Mouse (Mus musculus): Measurements from ENCODE around the gene Hoxb1.

The Hoxb1 gene

DNA sequence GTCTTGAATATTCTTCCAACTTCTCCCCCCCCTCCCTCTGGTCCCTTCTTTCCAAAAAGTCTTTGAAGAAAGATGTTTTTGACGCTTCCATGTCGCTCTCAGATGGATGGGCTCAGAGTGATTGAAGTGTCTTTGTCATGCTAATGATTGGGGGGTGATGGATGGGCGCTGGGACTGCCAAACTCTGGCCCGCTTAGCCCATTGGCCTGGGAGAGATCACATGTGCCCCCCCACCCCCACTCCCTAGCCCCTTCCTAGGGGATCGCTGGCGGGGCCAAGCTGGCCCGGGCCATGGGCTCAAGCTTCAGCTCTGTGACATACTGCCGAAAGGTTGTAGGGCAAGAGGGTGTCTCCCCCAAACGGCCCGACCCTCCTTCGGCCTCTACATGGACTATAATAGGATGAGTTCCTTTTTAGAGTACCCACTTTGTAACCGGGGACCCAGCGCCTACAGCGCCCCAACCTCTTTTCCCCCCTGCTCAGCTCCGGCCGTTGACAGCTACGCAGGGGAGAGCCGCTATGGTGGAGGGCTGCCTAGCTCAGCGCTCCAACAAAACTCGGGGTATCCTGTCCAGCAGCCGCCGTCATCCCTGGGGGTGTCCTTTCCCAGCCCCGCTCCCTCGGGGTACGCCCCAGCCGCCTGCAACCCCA, at the start of gene Hoxb1:
Hoxb1 (plus strand) TSS at position 312 of the 651 bp plus-strand sequence.
- no peak for DNase-seq

DNA sequence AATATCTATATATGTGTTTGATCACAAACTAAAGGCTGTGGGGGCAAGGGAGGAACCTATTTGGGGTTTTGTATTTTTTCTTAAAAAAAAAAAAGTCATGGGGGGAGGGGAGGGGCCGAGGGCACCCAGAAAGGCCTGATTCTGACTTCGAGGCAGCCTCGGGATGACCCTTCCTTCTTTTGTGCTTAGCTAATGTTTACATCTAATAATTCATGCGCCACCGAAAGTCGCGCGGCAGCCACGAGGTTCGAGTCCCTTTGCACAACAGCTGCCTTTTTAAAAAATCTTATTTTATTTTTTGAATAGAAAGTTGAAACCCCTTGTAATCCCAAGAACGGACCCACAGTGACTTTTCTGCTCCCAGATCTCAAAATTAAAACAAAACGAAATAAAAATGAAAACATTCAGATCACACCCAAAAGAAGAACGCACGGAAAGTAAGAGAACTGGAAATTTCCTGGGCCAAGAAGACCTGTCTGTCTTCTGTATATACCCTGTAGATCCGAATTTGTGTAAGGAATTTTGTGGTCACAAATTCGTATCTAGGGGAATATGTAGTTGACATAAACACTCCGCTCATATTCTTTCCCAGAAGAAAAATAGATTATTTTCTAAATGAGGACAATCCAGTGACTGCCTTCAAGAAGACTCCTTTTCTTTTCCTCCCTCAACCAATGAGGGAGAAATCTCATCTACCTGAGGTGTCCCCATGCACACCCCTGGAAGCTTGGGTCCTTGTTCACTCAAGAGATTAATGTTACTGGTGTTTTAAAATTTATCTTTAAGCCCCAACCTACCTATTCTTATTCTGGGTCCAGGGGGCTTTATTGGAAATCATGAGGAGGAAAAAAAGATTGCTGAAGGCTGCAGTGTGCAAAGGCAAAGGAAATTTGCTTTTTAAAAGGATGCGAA, 48.6 kb upstream of the Hoxb1 start:
- DNase-seq: no peak

GRCm38 (mm10) chr11:96317608-96318367, 47.8 kb upstream of the Hoxb1 start, which contains the start of gene Hoxb4:
Gene Hoxb4 (plus strand): TSS chr11:96318267.
- DNase-seq: no peak

- peak; percentile 44 for DNase-seq
Observed at GRCm38 (mm10) chr11:96318368-96319070, 47.0 kb upstream of the Hoxb1 start.

GRCm38 (mm10) chr11:96319071-96319902, 46.3 kb upstream of the Hoxb1 start:
- DNase-seq: no peak

- no peak for DNase-seq
Observed at GRCm38 (mm10) chr11:96319910-96320309, 45.6 kb upstream of the Hoxb1 start.

DNA sequence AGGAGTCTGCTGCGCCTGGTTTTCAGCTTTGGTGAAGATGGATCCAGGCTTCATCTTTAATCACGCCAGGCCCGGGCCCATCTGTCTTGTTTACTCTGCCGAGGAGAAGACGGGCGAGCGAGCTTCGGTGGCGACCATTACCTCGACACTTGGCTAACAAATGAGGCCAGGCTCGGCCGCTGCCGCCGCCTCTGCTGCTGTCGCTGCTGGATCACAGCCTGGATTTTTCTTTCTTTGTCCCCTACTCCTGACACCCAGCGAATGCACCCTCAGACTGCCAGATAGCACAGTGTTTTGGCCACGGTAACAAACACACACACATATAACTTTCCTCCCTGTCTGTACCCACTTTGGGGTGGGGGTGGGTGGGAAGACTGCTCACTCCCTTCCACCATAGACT, 44.9 kb upstream of the Hoxb1 start:
- DNase-seq: no peak

DNA sequence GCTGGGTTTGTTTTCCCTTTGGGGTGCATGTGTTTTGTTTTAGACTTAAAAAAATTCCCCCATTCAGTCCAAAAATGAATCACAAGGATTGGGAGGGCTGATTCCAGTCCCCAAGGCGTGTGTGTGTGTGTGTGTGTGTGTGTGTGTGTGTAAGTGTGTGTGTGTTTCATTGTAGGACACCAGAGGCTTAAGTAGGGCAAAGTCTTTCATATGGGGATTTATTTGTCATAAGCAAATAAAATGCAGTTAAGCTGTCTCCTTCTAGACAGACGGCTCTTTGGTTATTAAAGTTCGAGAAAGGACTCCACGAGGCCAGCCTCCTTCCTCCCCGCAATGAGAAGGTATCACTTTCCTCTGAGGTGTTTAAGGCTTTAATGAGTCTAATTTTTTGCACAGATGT, 43.7 kb upstream of the Hoxb1 start:
- no peak for DNase-seq

- DNase-seq: no peak
Observed at GRCm38 (mm10) chr11:96322738-96323137, 42.8 kb upstream of the Hoxb1 start.

DNA sequence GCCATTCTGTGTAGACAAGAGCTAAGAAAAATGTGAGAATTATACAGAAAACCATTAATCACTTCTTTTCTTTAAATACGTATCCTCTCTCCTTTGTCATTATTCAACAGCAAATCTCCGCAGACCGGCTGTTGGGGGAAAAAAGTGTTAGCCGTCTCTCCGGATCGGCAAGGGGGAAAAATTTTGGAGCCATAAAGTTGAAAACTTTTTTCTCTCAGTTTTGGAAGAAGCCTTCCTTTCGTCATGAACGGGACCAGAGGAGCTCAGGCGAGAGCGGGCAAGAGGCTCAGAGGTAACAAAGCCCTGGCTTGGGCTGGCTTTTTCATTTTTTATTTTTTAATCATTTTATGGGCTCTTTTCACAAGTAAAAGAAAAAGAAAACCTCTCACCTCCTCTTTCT, 42.4 kb upstream of the Hoxb1 start, which contains the start of gene Hoxb3:
Hoxb3 (plus strand) TSS at position 173 of the 400 bp plus-strand sequence.
- no peak for DNase-seq

GRCm38 (mm10) chr11:96324125-96324524, 41.4 kb upstream of the Hoxb1 start:
- DNase-seq: no peak

DNA sequence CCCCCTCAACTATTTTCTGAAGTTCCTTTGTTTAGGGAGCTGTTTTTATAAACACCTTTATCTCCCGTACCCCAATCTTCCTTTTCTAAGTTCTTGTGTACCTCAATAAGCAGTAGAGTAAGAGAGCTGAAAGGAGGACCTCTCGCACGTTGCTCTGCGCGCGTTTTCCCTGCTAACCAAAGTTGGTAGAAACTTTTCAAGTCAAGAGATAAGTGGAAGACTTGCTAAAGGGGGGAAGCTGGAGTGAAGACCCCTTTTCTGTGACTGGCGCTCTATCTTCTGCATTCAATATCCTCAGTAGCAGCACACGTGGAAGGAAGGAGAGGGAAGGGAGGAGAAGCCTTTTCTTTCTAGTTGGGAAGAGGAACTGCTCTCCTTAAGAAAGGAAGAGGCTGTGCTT, 40.6 kb upstream of the Hoxb1 start:
- DNase-seq: no peak

DNA sequence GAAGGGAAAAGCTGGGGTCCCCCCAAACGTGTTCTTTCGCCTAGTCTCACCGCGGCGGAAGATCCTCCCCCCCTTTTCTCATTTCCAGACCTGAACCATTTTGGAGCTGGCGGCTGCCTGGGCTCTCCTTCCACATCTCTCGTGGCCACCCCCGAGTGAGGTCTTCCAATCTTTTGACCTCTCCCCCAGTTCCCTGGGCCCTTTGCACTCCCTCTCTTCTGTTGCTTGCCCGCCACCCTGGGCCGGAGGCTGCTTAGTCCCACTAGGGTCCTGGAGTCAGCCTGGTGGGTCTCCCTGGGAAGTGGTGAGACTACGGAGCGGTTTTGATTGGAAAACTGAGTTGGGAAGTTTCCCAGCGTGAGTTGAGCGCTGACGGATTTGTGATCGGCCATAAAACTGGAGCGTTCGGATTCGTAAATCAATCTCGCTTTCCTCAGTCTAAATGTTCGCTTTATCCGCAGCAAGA, 39.8 kb upstream of the Hoxb1 start:
- DNase-seq: no peak

DNA sequence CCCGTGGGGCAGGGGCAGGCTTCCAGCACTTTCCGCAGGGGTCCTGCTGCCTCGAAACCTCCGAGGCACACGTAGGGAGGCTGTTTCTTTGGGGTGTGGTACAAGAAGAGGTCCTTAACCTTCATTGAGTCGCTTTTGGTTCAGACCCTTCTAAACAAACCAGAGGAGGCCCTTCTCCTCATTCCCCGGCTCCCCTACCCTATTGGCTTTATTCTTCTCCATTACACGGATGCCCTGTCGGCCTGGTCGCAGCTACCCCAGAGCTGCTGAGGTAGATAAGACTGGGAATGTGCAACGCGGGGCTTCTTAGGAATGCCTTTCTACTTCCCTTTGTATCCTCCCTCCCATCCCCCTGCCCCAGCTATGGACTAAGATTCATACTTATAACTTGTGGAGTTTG, 38.8 kb upstream of the Hoxb1 start:
- DNase-seq: no peak

DNA sequence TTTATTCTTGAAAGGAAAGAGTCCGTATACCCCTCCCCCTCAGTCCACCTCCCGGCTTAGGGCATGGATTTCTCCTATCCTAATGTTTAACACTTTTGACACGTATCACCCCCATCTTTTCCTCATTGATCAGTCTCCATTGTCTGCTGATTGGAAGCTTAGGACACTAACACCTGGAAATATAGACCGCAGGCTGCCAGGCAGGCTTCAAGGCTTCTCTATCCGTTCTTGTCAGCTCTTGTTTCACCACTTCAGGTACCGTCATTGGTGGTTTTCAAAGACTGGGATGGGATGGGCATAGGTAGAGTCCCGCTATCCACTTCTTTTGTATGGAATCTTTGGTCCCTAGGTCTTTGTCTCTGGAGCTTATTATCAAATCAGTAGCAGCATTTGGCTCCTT, 38.4 kb upstream of the Hoxb1 start:
- DNase-seq: no peak

GRCm38 (mm10) chr11:96327750-96328149, 37.8 kb upstream of the Hoxb1 start:
- DNase-seq: no peak

DNA sequence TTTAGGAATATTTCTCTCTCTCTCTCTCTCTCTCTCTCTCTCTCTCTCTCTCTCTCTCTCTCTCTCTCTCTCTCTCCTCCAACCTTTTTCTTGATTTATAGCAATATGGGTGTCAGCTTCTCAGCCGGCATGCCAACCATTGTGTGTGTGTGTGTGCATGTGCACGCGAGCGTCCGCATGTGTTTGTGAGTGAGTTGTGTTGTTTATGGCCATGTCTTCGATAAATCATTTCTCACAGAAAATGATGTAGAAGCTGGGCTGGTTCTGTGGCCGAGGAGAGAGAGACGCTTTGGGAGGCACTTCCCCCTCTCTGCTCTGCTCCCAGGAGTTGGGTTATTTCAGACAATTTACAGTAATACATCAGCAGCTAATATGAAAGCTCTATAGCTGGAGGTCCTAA, 36.9 kb upstream of the Hoxb1 start:
- no peak for DNase-seq

- no peak for DNase-seq
Observed at GRCm38 (mm10) chr11:96332105-96332504, 33.4 kb upstream of the Hoxb1 start.

DNA sequence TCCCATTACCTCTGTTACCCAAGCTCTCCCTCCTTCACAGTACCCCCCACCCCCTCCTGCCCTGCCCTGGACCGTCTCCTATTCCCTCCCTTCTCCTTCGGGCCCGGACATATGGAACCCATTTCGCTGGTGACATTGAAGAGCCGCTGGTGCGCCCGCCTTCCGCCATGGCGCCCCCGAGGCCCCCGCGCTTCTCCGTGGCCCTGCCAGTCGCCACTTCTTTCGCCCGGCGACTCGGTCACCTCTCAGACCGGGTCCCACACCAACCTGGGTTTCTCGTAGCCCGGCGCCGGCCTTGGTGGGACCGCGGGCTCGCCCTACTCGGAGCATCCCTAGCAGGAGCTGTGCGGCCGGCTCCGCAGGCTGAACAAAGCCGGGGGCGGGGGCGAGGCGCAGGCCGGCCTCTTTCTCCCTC, 32.9 kb upstream of the Hoxb1 start:
- no peak for DNase-seq

GRCm38 (mm10) chr11:96333241-96334001, 32.1 kb upstream of the Hoxb1 start:
- DNase-seq: no peak

- no peak for DNase-seq
Observed at GRCm38 (mm10) chr11:96334002-96334364, 31.6 kb upstream of the Hoxb1 start.

Measured in thymus, postnatal 14 days (tissue).